Mouse (Mus musculus): ENCODE measurements around the gene Zfp704.

- TF ChIP-seq CTCF (IDR thresholded peaks at IDR 0.05; ENCODE audit: low read depth, low read length) (no peak), GATA1 (IDR thresholded peaks at IDR 0.05; ENCODE audit: borderline replicate concordance, low read length) (no peak), POLR2AphosphoS5 (IDR thresholded peaks at IDR 0.05; ENCODE audit: insufficient replicate concordance, low read depth, low read length) (no peak), TAL1 (conservative IDR thresholded peaks at IDR 0.05; ENCODE audit: low read depth, low read length) (no peak)
Observed at GRCm38 (mm10) chr3:9594457-9594856, 15.4 kb downstream of the Zfp704 start.

All from G1E (cell line).